In genomic region chr14:50062733-50063104, GRCm38 (mm10) we compare ENCODE assay signal across 10 mouse cellular contexts. TPM values are rescaled to one million over a fixed set of nuclear protein-coding genes. Genes with fewer than 3 reads are reported as not detected.
DNase-seq lines count a peak whose midpoint lies in the region; ATAC-seq and TF ChIP-seq lines count a peak whose summit lies in the region.
"Had no signal": no experiment of that assay in that cellular context is flagged by ENCODE, and none has a peak within 500 bp of the region (broad histone marks: within the 10 kb centered on the region; RNA-seq: fewer than 3 reads in every experiment).

No protein-coding gene starts in this region.

- peak; percentile 53 for ATAC-seq in kidney, embryonic 15.5 days (replicated peaks; ENCODE audit: low FRiP score)
- 0 out of 2 replicates have a peak, but pooled peaks have one; percentile 16 for ATAC-seq in embryonic facial prominence, embryonic 14.5 days (ENCODE audit: low read depth)
- peak; percentile 60 for ATAC-seq in hindbrain, postnatal 0 days
- peak; percentile 34; the same call in 1 of the 2 replicates for ATAC-seq in midbrain, embryonic 12.5 days (ENCODE audit: low FRiP score, low read depth)

- H3K4me1 ChIP-seq in kidney, embryonic 15.5 days, result peaks cover 6% of the 10 kb centered on the region; the same call in 1 of the 2 replicates
- no peaks in the 10 kb centered on the region for H3K4me1 ChIP-seq in embryonic facial prominence, embryonic 14.5 days (ENCODE audit: control insufficient read depth, insufficient read depth, low read length)
- H3K4me1 ChIP-seq in hindbrain, postnatal 0 days (ENCODE audit: insufficient read depth, low read length), result no peaks in the 10 kb centered on the region
- H3K4me1 ChIP-seq in midbrain, embryonic 12.5 days, result peaks cover 7% of the 10 kb centered on the region; the same call in 1 of the 2 replicates

- no peak for DNase-seq in kidney, postnatal 4 days
- DNase-seq in embryonic facial prominence, embryonic 14.5 days (ENCODE audit: low spot score), result no peak
- DNase-seq in hindbrain, postnatal 0 days (ENCODE audit: low spot score), result no peak
- no peak for DNase-seq in embryo, embryonic 10.5 days (ENCODE audit: low spot score)
- DNase-seq in testis, postnatal 14 days (ENCODE audit: low spot score), result no peak
- DNase-seq in thymus, postnatal 4 days, result no peak

- WGBS in kidney, embryonic 15.5 days, result under 1% methylated on average over 4 of the region's 4 CpGs
- under 1% methylated on average over 4 of the region's 4 CpGs for WGBS in embryonic facial prominence, embryonic 14.5 days
- 1% methylated on average over 4 of the region's 4 CpGs for WGBS in hindbrain, postnatal 0 days
- 0% methylated on average over 4 of the region's 4 CpGs for WGBS in midbrain, embryonic 12.5 days

- H3K27me3 ChIP-seq in kidney, embryonic 15.5 days, result no peaks in the 10 kb centered on the region
- H3K27me3 ChIP-seq in embryonic facial prominence, embryonic 14.5 days (replicated peaks; ENCODE audit: control insufficient read depth, insufficient read depth, low read length), result no peaks in the 10 kb centered on the region
- H3K27me3 ChIP-seq in hindbrain, postnatal 0 days (ENCODE audit: insufficient read depth, low read length), result no peaks in the 10 kb centered on the region
- 0 out of 2 replicates have a peak, but pooled peaks cover 6% of the 10 kb centered on the region for H3K27me3 ChIP-seq in midbrain, embryonic 12.5 days
- H3K27me3 ChIP-seq: Patski had no signal

- H3K9ac ChIP-seq in kidney, embryonic 15.5 days, result peak overlapping the region; percentile 61
- peak overlapping the region; percentile 71 for H3K9ac ChIP-seq in embryonic facial prominence, embryonic 14.5 days (ENCODE audit: low read depth, low read length)
- no peak overlapping the region for H3K9ac ChIP-seq in hindbrain, postnatal 0 days (replicated peaks; ENCODE audit: low read length)
- H3K9ac ChIP-seq in midbrain, embryonic 12.5 days (replicated peaks), result peak overlapping the region; percentile 63; the same call in 1 of the 2 replicates

- H3K4me3 ChIP-seq in kidney, embryonic 15.5 days (replicated peaks), result peak overlapping the region; percentile 74
- peak overlapping the region; percentile 74 for H3K4me3 ChIP-seq in embryonic facial prominence, embryonic 14.5 days (ENCODE audit: low read depth, low read length)
- peak overlapping the region; percentile 76 for H3K4me3 ChIP-seq in hindbrain, postnatal 0 days (ENCODE audit: low read length)
- H3K4me3 ChIP-seq in midbrain, embryonic 12.5 days, result peak overlapping the region; percentile 69

- no peak overlapping the region; the same call in 1 of the 2 replicates for H3K27ac ChIP-seq in kidney, embryonic 15.5 days
- peak overlapping the region; percentile 91; the same call in 1 of the 2 replicates for H3K27ac ChIP-seq in embryonic facial prominence, embryonic 14.5 days (replicated peaks; ENCODE audit: low read depth, low read length)
- H3K27ac ChIP-seq in hindbrain, postnatal 0 days, result 0 out of 2 replicates have a peak overlapping the region, but pooled peaks have one; percentile 77
- H3K27ac ChIP-seq in midbrain, embryonic 12.5 days (replicated peaks), result peak overlapping the region; percentile 85; the same call in 1 of the 2 replicates

- no peak for TF ChIP-seq CTCF in hindbrain, postnatal 0 days (IDR thresholded peaks at IDR 0.05; ENCODE audit: low read depth)

- no peaks in the 10 kb centered on the region for H3K9me3 ChIP-seq in kidney, embryonic 15.5 days (replicated peaks)
- no peaks in the 10 kb centered on the region for H3K9me3 ChIP-seq in embryonic facial prominence, embryonic 14.5 days (ENCODE audit: control insufficient read depth, low read length)
- H3K9me3 ChIP-seq in hindbrain, postnatal 0 days (ENCODE audit: low read length), result no peaks in the 10 kb centered on the region
- no peaks in the 10 kb centered on the region for H3K9me3 ChIP-seq in midbrain, embryonic 12.5 days

- 0 out of 2 replicates have a peak, but pooled peaks cover 3% of the 10 kb centered on the region for H3K36me3 ChIP-seq in kidney, embryonic 15.5 days
- H3K36me3 ChIP-seq in embryonic facial prominence, embryonic 14.5 days (ENCODE audit: control insufficient read depth, insufficient read depth, low read length), result no peaks in the 10 kb centered on the region
- no peaks in the 10 kb centered on the region for H3K36me3 ChIP-seq in hindbrain, postnatal 0 days (ENCODE audit: insufficient read depth, low read length)
- H3K36me3 ChIP-seq in midbrain, embryonic 12.5 days, result no peaks in the 10 kb centered on the region

- H3K4me2 ChIP-seq in kidney, embryonic 15.5 days, result peak overlapping the region; percentile 88
- H3K4me2 ChIP-seq in embryonic facial prominence, embryonic 14.5 days (ENCODE audit: low read depth, low read length), result peak overlapping the region; percentile 75
- peak overlapping the region; percentile 66 for H3K4me2 ChIP-seq in hindbrain, postnatal 0 days (ENCODE audit: low read depth, low read length)
- peak overlapping the region; percentile 74 for H3K4me2 ChIP-seq in midbrain, embryonic 12.5 days (replicated peaks)

RNA-seq across cellular contexts. Expression of gene Olfr725, which starts 22.5 kb away (rescaled TPM):
- polyA plus RNA-seq in kidney, embryonic 15.5 days (2015; fragmentation: Nextera tagmentation; extraction: Ambion mirVana), result not detected in 2 replicates
- not detected in 2 replicates for polyA plus RNA-seq in embryonic facial prominence, embryonic 14.5 days (2014; fragmentation: Nextera tagmentation; extraction: Ambion mirVana)
- total RNA-seq in hindbrain, postnatal 0 days (2014; rRNA removed), result not detected in 2 replicates
- not detected in 2 replicates for polyA plus RNA-seq in hindbrain, postnatal 0 days (2015; fragmentation: Nextera tagmentation; extraction: Ambion mirVana)
- polyA plus RNA-seq in midbrain, embryonic 12.5 days (2016; fragmentation: Nextera tagmentation; extraction: Ambion mirVana), result not detected in 2 replicates
- total RNA-seq: gastrocnemius, postnatal 4 days had no signal
- polyA plus RNA-seq: Patski had no signal

RNA-seq across cellular contexts. Expression of gene Olfr726, which starts 28.0 kb away (rescaled TPM):
- not detected in 2 replicates for polyA plus RNA-seq in kidney, embryonic 15.5 days (2015; fragmentation: Nextera tagmentation; extraction: Ambion mirVana)
- polyA plus RNA-seq in embryonic facial prominence, embryonic 14.5 days (2014; fragmentation: Nextera tagmentation; extraction: Ambion mirVana), result not detected in 2 replicates
- total RNA-seq in hindbrain, postnatal 0 days (2014; rRNA removed), result not detected in 2 replicates
- not detected in 2 replicates for polyA plus RNA-seq in hindbrain, postnatal 0 days (2015; fragmentation: Nextera tagmentation; extraction: Ambion mirVana)
- not detected in 2 replicates for polyA plus RNA-seq in midbrain, embryonic 12.5 days (2016; fragmentation: Nextera tagmentation; extraction: Ambion mirVana)
- total RNA-seq: gastrocnemius, postnatal 4 days had no signal
- polyA plus RNA-seq: Patski had no signal
